Mouse (Mus musculus): ENCODE data around the gene 1810009J06Rik. TPM values are rescaled to one million over a fixed set of nuclear protein-coding genes. Genes with fewer than 3 reads are reported as not detected.

1810009J06Rik gene
- not detected for polyA plus RNA-seq (2017; shearing (Covaris generic))

GRCm38 (mm10) chr6:40964454-40964853, at the start of gene 1810009J06Rik:
Gene 1810009J06Rik (plus strand): TSS chr6:40964754.

GRCm38 (mm10) chr6:40940457-40940856, 24.1 kb upstream of the 1810009J06Rik start, which contains the start of gene 1700074P13Rik:
Gene 1700074P13Rik (minus strand): TSS chr6:40940557.

DNA sequence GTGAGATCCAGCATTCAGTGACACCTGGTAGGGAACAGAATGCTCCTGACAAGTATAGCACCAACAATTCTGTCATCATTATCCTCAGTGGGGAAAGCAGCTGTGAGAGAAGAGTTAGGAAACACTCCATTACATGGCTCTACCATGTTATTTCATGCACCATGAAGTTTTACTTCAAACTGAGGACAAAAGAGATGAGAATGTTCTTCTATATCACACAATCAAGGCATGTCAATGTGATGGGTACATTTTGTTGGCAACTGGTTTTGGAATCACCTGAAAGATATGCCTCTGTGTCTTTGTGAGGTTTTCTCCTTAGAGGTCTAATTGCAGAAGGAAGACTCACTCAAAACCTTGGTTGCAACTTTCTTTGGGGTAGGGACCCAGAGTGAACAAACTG, 12.8 kb upstream of the 1810009J06Rik start, which contains the start of gene Gm4744:
Gm4744 (minus strand) TSS at position 101 of the 400 bp plus-strand sequence.

GRCm38 (mm10) chr6:40999379-40999778, 34.8 kb downstream of the 1810009J06Rik start, which contains the start of gene Gm2663:
Gene Gm2663 (minus strand): TSS chr6:40999479.

Other genes with a start within 250 kb of the 1810009J06Rik start
- not detected for gene Moxd2, start 77.3 kb upstream of the 1810009J06Rik start, polyA plus RNA-seq (2017; shearing (Covaris generic))
- gene Prss58, start 64.4 kb upstream of the 1810009J06Rik start, polyA plus RNA-seq (2017; shearing (Covaris generic)), result not detected
- gene 1700074P13Rik, start 24.2 kb upstream of the 1810009J06Rik start, polyA plus RNA-seq (2017; shearing (Covaris generic)), result not detected
- gene Gm4744, start 12.9 kb upstream of the 1810009J06Rik start, polyA plus RNA-seq (2017; shearing (Covaris generic)), result not detected
- not detected for gene Gm2663, start 34.7 kb downstream of the 1810009J06Rik start, polyA plus RNA-seq (2017; shearing (Covaris generic))
- not detected for gene 2210010C04Rik, start 70.8 kb downstream of the 1810009J06Rik start, polyA plus RNA-seq (2017; shearing (Covaris generic))

Data from naive thymus-derived CD4-positive, alpha-beta T cell, adult 5 months (primary cell).